Mouse (Mus musculus) hindbrain, embryonic 16.5 days (tissue): ENCODE data around the gene Tigd4. TPM values are rescaled to one million over a fixed set of nuclear protein-coding genes. Genes with fewer than 3 reads are reported as not detected.
A peak's percentile ranks its signal among the peaks of the same experiment; 100 is the strongest.

ENCODE experiments used
- ATAC-seq: fragments of 200-750 bp; cut with Nextera tagmentation; 2 replicates; pipeline ENCODE4 v1.8.0; 2017; ENCODE audit warnings: moderate TSS enrichment, moderate library complexity
- H3K27ac ChIP-seq: fragments of 300-500 bp; sonication (generic); 2 replicates; pipeline ENCODE4 v1.5.1; 2014; ENCODE audit warnings: low read depth, mild to moderate bottlenecking, control low read depth, low read length, moderate library complexity
- H3K27me3 ChIP-seq: fragments of 300-500 bp; sonication (generic); replicated peaks from 2 replicates; pipeline ENCODE4 v1.6.1; 2014; ENCODE audit warnings: low read length; ENCODE audit not compliant: control insufficient read depth, insufficient read depth
- H3K36me3 ChIP-seq: fragments of 300-500 bp; sonication (generic); 2 replicates; pipeline ENCODE4 v1.6.1; 2014; ENCODE audit warnings: mild to moderate bottlenecking, low read length, moderate library complexity, mixed read lengths; ENCODE audit not compliant: control insufficient read depth, insufficient read depth
- H3K4me1 ChIP-seq: fragments of 300-500 bp; sonication (generic); 2 replicates; pipeline ENCODE4 v1.6.1; 2014; ENCODE audit warnings: low read depth, low read length; ENCODE audit not compliant: control insufficient read depth, insufficient read depth
- H3K4me2 ChIP-seq: fragments of 300-500 bp; sonication (generic); 2 replicates; pipeline ENCODE4 v1.6.1; 2014; ENCODE audit warnings: mild to moderate bottlenecking, low read length, control low read depth, moderate library complexity
- H3K4me3 ChIP-seq: fragments of 300-500 bp; sonication (generic); 2 replicates; pipeline ENCODE4 v1.5.1; 2014; ENCODE audit warnings: mild to moderate bottlenecking, low read length, control low read depth, moderate library complexity
- H3K9ac ChIP-seq: fragments of 300-500 bp; sonication (generic); 2 replicates; pipeline ENCODE4 v1.6.1; 2014; ENCODE audit warnings: low read depth, mild to moderate bottlenecking, control low read depth, low read length, moderate library complexity
- H3K9me3 ChIP-seq: fragments of 300-500 bp; sonication (generic); 2 replicates; pipeline ENCODE4 v1.6.1; 2014; ENCODE audit warnings: mild to moderate bottlenecking, low read length, moderate library complexity; ENCODE audit not compliant: control insufficient read depth
- WGBS: fragments of 180-500 bp; shearing (Covaris S2); extraction: QIAGEN DNeasy Blood & Tissue Kit; methylation state at CpG from one replicate; pipeline ENCODE4 v1.1.7; 2014; 5-methylcytosine and 5-hydroxymethylcytosine counted together
- polyA plus RNA-seq: library from polyadenylated mRNA; unstranded; fragments of >200 nt; fragmentation: Nextera tagmentation; extraction: Ambion mirVana; gene quantifications from 2 replicates; pipeline ENCODE4 v1.2.1, GENCODE M21; 2015

Gene Tigd4
- polyA plus RNA-seq, 1 experiment from 2014 or later, result 0.04 TPM

DNA sequence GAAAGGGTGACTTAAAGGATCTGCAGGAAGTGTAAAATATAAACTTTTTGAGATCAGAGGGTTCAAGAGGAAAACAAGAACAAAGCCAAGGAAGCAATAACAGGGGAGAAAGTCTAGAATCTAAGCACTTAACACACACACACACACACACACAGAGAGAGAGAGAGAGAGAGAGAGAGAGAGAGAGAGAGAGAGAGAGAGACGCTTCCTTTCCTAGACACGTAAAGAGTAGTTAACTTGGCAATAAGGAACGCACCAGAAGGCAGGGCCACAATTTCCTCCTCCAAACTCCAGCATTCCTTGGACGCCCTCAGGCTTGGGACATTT is 11.7 kb upstream of the Tigd4 start:
- peak overlapping the region; percentile 86 for H3K4me2 ChIP-seq
- no peak for ATAC-seq
- H3K36me3 ChIP-seq, result no peaks in the 10 kb centered on the region
- no peaks in the 10 kb centered on the region for H3K27me3 ChIP-seq
- peak overlapping the region; percentile 91 for H3K27ac ChIP-seq
- H3K4me3 ChIP-seq, result peak overlapping the region; percentile 89
- H3K9me3 ChIP-seq, result no peaks in the 10 kb centered on the region
- peaks cover 22% of the 10 kb centered on the region for H3K4me1 ChIP-seq
- 0% methylated on average over 4 of the region's 4 CpGs for WGBS
- peak overlapping the region; percentile 90 for H3K9ac ChIP-seq

DNA sequence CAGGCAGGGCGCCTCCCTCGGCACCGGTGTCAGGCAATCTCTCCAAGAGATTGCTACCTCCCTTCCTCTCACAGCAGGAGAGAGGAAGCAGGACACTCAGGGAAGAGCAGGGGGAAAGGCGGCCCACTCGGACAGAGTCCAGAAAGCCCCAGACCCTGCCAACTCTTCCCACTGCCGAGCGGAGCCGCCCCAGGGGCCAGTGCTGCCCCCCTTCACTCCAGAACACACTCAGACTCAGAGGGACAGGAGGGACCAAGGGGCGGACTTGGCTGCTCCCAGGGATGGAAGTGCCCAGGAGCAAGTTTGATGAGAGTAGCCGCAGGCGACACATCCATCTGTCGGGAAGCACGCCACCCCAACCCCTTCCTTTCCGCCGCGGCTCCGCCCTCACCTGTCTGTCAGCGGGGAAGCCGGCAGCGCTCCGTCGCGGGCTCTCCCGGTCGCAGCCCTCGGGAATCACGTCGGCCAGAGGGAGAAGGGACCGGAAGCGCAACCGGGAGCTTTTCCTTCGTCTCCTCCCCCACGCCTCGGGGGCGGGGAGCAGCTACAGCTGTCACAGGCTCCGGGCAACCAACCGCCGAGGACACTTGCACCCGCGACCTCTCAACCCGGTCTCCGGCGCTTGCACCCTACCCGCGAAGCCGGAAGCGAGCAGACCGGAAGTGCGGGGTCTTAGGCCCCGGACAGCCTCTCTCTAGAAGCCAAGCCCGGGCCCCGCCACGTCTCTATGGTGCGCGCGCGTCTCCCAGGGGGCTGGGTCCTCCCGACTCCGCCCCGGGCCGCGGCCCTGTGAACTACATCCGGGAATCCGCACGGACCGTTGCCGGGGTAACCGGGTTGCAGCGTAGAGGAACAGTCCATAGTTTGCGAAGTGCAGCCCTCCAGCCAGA is 11.1 kb upstream of the Tigd4 start, which contains the start of gene Arfip1:
Gene Arfip1 (minus strand): TSS at position 603 of the 890 bp plus-strand sequence.
- Histone ChIP-seq H3K4me1 (peaks cover 22% of the 10 kb centered on the region), H3K4me3 (peak within 1 kb of the TSS; percentile 89), H3K27ac (peak within 1 kb of the TSS; percentile 91), H3K36me3 (no peaks in the 10 kb centered on the region), H3K9me3 (no peaks in the 10 kb centered on the region), H3K27me3 (no peaks in the 10 kb centered on the region), H3K9ac (peak within 1 kb of the TSS; percentile 90), H3K4me2 (peak within 1 kb of the TSS; percentile 86)
- whole genome bisulfite sequencing, result under 1% methylated on average over 56 of the region's 70 CpGs
- peak; percentile 99 for ATAC-seq

DNA sequence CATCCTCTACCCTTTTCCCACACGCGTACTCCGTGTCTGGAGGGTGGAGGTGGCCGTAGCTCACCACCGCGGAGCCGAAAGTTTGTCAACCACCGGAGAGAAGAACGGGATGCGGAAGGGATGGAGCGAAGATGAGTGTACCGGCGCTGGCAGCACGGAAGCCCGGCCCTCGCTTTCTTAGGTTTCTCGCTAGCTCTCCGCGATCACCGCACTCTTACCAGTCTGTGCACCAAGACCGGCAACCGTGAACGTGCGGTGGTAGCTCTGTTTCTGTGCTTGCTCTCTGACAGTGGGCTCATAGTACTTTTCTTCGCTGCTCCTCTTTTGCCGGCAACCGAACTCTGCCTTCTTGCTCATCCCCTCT is 10.5 kb upstream of the Tigd4 start:
- no peak; the same call in 1 of the 2 replicates for ATAC-seq
- H3K4me3 ChIP-seq, result peak overlapping the region; percentile 89
- H3K9me3 ChIP-seq, result no peaks in the 10 kb centered on the region
- no peaks in the 10 kb centered on the region for H3K36me3 ChIP-seq
- H3K4me2 ChIP-seq, result peak overlapping the region; percentile 86
- peaks cover 22% of the 10 kb centered on the region for H3K4me1 ChIP-seq
- peak overlapping the region; percentile 91 for H3K27ac ChIP-seq
- no peaks in the 10 kb centered on the region for H3K27me3 ChIP-seq
- peak overlapping the region; percentile 90 for H3K9ac ChIP-seq
- under 1% methylated on average over 27 of the region's 27 CpGs for WGBS

DNA sequence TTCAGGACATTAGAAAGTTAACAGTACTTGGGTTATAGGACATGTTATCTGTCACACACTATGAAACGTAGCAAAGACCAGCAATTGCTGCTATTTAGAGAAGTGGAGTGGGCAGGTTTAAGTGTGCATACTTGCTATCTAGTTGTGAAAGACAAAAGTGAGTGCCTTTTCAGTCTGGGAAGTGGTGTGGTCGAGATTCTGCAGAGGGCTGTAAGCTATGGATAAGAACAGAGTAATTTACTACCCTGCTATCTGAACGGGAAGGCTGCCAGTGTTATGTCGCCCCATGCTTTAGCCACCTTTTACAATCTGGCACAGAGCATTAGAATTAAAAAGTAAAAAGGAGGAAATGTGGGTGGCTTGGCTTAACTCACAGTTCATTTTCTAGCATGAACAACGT is 6.6 kb upstream of the Tigd4 start:
- H3K27me3 ChIP-seq, result no peaks in the 10 kb centered on the region
- no peak overlapping the region for H3K9ac ChIP-seq
- peaks cover 7% of the 10 kb centered on the region for H3K4me1 ChIP-seq
- no peak for ATAC-seq
- no peak overlapping the region for H3K4me2 ChIP-seq
- no peaks in the 10 kb centered on the region for H3K36me3 ChIP-seq
- no peaks in the 10 kb centered on the region for H3K9me3 ChIP-seq
- no peak overlapping the region for H3K4me3 ChIP-seq
- H3K27ac ChIP-seq, result no peak overlapping the region
- WGBS, result 67% methylated on average over 5 of the region's 5 CpGs

DNA sequence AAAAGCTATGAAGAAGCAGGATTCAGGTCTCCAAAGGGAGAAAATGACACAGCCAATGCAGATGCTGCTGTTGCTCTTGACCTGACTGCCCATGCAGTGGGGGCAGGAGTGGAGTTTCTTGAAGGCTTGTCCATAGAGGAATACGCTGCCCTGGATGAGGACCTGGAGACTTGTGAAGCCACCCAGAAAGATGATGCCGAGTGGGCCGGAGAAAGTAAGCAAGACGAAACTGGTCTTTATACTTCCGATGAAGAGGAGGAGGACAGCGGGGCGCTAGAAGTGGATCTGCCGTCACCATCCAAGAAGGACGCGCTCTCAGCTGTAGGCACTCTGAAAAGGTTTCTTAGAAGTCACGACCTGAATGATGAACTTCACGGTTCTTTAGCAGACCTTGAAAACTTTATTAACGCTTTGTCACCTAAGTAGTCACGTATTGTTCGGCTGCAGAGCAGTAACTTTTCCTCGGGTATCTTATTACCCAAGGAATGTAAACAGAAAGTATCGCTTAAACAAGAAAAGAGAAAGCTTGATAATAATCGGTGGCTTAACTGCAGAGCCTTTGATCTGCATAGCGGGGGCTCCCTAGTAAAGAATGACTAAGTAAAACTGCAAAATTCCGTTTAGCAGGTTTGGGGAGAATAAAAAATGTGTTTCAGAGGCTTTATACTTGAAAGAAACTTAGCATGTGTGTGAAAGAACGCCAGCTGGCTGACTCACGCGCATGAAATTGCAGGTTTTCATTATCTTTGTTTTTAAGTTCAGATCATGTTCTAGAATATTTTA is 1.7 kb downstream of the Tigd4 start:
- H3K36me3 ChIP-seq, result no peaks in the 10 kb centered on the region
- H3K9ac ChIP-seq, result no peak overlapping the region
- H3K4me2 ChIP-seq, result peak overlapping the region; percentile 51
- H3K27me3 ChIP-seq, result no peaks in the 10 kb centered on the region; the same call in 1 of the 2 replicates
- no peak overlapping the region for H3K27ac ChIP-seq
- no peak for ATAC-seq
- 15% methylated on average over 23 of the region's 23 CpGs for WGBS
- peaks cover 6% of the 10 kb centered on the region; the same call in 1 of the 2 replicates for H3K4me1 ChIP-seq
- H3K4me3 ChIP-seq, result peak overlapping the region; percentile 26
- H3K9me3 ChIP-seq, result no peaks in the 10 kb centered on the region

DNA sequence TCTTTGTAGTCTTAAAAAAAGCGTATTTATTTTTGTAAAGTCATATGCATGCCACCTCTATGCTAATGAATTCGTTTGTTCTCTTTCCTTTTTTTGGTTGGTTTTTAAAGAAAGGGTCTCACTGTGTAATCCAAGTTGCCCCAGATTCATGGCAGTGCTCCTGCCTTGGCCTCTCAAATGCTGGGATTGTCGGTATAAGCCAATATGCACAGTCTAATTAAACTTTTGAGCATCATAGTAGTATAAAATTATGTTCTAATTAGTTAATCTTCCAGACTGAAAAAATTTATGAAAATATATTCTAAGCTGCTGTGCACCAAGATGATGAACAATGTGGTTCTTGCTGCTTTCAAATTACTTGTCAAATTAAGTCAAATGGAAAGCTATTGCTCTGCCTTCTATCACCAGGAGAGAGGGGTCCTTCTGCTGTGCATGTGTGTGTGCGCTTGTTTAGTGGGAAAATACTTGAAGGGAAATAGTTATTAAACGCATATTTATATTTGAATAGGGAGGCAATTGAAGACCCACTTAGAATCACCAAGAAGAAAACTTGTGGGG is 2.4 kb downstream of the Tigd4 start:
- H3K4me1 ChIP-seq, result peaks cover 6% of the 10 kb centered on the region; the same call in 1 of the 2 replicates
- no peaks in the 10 kb centered on the region; the same call in 1 of the 2 replicates for H3K27me3 ChIP-seq
- no peaks in the 10 kb centered on the region for H3K36me3 ChIP-seq
- H3K9me3 ChIP-seq, result no peaks in the 10 kb centered on the region
- H3K27ac ChIP-seq, result no peak overlapping the region
- no peak overlapping the region for H3K9ac ChIP-seq
- H3K4me3 ChIP-seq, result no peak overlapping the region
- H3K4me2 ChIP-seq, result peak overlapping the region; percentile 51; the same call in 1 of the 2 replicates
- ATAC-seq, result no peak
- 36% methylated on average over 5 of the region's 5 CpGs for WGBS

DNA sequence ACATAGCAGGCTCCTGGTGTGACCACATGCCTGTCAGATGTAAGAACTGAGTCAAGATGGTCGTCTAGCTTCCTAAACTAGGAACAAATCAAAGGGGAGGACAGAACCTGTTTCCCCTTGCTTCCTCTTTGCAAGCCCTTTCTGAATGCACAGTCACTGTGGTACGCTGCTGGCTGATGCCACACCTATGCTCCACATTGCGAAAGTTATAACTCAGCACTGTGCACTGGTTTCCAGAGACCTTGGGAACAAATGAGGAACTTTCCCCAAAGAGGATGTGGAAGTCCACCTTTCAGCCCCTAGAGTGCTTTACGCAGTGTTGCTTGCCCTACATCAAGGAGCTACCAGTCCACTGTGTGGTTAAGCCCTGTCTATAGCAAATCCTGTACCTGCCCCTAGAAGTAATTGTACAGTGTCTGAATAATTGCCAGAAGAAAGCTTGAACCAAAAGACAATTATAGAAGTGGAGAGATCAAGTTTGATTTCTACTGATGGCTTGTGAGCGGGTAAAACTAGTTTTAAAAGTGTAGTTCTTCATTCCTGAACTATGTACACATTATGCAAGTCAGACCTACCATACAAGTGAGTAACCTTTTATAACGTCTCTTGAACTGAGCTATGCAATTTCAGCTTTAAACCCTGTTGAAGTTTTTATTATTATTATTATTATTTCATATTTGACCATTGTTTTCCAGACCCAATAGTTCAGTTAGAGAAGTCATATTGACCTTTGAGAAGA is 4.8 kb downstream of the Tigd4 start:
- Histone ChIP-seq H3K9ac (no peak overlapping the region), H3K4me3 (no peak overlapping the region), H3K9me3 (no peaks in the 10 kb centered on the region), H3K36me3 (no peaks in the 10 kb centered on the region), H3K4me2 (no peak overlapping the region), H3K27me3 (no peaks in the 10 kb centered on the region; the same call in 1 of the 2 replicates), H3K27ac (no peak overlapping the region), H3K4me1 (peaks cover 6% of the 10 kb centered on the region; the same call in 1 of the 2 replicates)
- 90% methylated on average over 6 of the region's 6 CpGs for WGBS
- ATAC-seq, result no peak

DNA sequence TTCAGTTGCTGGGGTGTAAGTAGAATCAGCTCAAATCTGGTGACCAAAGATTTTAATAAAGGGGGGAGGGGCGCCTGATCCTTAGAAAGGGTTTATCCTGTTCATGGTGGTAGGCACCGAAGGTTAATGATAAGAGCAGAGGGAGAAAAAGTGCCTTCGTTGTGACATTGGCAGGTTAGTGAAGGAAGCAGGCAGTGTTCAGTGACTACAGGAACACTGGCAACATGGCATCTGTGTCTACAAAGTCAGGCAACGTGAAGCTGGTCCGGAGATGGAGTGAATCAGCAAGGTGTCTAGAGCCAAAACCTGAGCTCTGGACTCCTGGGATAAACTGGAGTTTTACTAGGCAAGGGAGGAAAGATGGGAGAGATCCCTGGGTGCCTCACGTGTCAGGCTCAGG is 5.4 kb downstream of the Tigd4 start:
- no peaks in the 10 kb centered on the region; the same call in 1 of the 2 replicates for H3K27me3 ChIP-seq
- ATAC-seq, result no peak
- no peak overlapping the region for H3K9ac ChIP-seq
- no peak overlapping the region for H3K27ac ChIP-seq
- 91% methylated on average over 6 of the region's 6 CpGs for whole genome bisulfite sequencing
- peaks cover 6% of the 10 kb centered on the region; the same call in 1 of the 2 replicates for H3K4me1 ChIP-seq
- H3K4me2 ChIP-seq, result no peak overlapping the region
- H3K4me3 ChIP-seq, result no peak overlapping the region
- no peaks in the 10 kb centered on the region for H3K36me3 ChIP-seq
- H3K9me3 ChIP-seq, result no peaks in the 10 kb centered on the region
